Mouse (Mus musculus) erythroblast, embryonic 14.5 days (primary cell): ENCODE measurements around the gene Cadps2. TPM values are rescaled to one million over a fixed set of nuclear protein-coding genes. Genes with fewer than 3 reads are reported as not detected.

ENCODE experiments used
- H3K27me3 ChIP-seq: 2 replicates; pipeline ENCODE4 v1.6.1; 2012; ENCODE audit warnings: inconsistent platforms; ENCODE audit not compliant: control insufficient read depth
- H3K36me3 ChIP-seq: 2 replicates; pipeline ENCODE4 v1.6.1; 2012; ENCODE audit warnings: mild to moderate bottlenecking, inconsistent platforms; ENCODE audit not compliant: control insufficient read depth
- H3K4me1 ChIP-seq: 2 replicates; pipeline ENCODE4 v1.6.1; 2012; ENCODE audit warnings: inconsistent platforms; ENCODE audit not compliant: control insufficient read depth
- H3K4me3 ChIP-seq: replicated peaks from 2 replicates; pipeline ENCODE3; 2012; ENCODE audit warnings: moderate library complexity, mild to moderate bottlenecking, inconsistent platforms
- H3K9me3 ChIP-seq: 2 replicates; pipeline ENCODE4 v1.6.1; 2012; ENCODE audit warnings: low read length, inconsistent platforms, mixed read lengths; ENCODE audit not compliant: control insufficient read depth
- GATA1 ChIP-seq: IDR thresholded peaks from 2 replicates; pipeline ENCODE4 v1.6.1; 2012; ENCODE audit warnings: low read length, inconsistent platforms, mixed read lengths
- TAL1 ChIP-seq: IDR thresholded peaks from 3 replicates; pipeline ENCODE4 v1.6.1; 2012; ENCODE audit warnings: low read length, inconsistent platforms, mixed read lengths
- polyA plus RNA-seq: library from polyadenylated mRNA; stranded (reverse); fragments of >175 nt; gene quantifications from 2 replicates; pipeline ENCODE4 v1.2.3, GENCODE M21; 2012

The Cadps2 gene
- polyA plus RNA-seq, 1 experiment = not detected

- Histone ChIP-seq H3K9me3 (peaks cover 2% of the 10 kb centered on the region; the same call in 1 of the 2 replicates), H3K27me3 (no peaks in the 10 kb centered on the region), H3K36me3 (no peaks in the 10 kb centered on the region), H3K4me1 (no peaks in the 10 kb centered on the region), H3K4me3 (no peak overlapping the region)
- TF ChIP-seq GATA1 = no peak
- no peak for TF ChIP-seq TAL1
These were observed 544.5 kb downstream of the Cadps2 start for GRCm38 (mm10) chr6:23294685-23295084.

GRCm38 (mm10) chr6:23288752-23289151, 550.5 kb downstream of the Cadps2 start:
- Histone ChIP-seq H3K27me3 (no peaks in the 10 kb centered on the region), H3K4me1 (no peaks in the 10 kb centered on the region), H3K4me3 (no peak overlapping the region), H3K9me3 (peaks cover 2% of the 10 kb centered on the region; the same call in 1 of the 2 replicates), H3K36me3 (no peaks in the 10 kb centered on the region)
- TF ChIP-seq GATA1 = no peak
- TF ChIP-seq TAL1 = no peak

- H3K9me3 ChIP-seq = no peaks in the 10 kb centered on the region; the same call in 1 of the 2 replicates
- H3K4me1 ChIP-seq = no peaks in the 10 kb centered on the region
These were observed 557.8 kb downstream of the Cadps2 start for GRCm38 (mm10) chr6:23281514-23281820.

GRCm38 (mm10) chr6:23280811-23281513, 558.3 kb downstream of the Cadps2 start:
- Histone ChIP-seq H3K4me3 (no peak overlapping the region), H3K36me3 (no peaks in the 10 kb centered on the region), H3K27me3 (no peaks in the 10 kb centered on the region), H3K9me3 (no peaks in the 10 kb centered on the region; the same call in 1 of the 2 replicates), H3K4me1 (no peaks in the 10 kb centered on the region)
- TF ChIP-seq TAL1 (no peak), GATA1 (no peak)

More at GRCm38 (mm10) chr6:23281514-23281820, 557.8 kb downstream of the Cadps2 start:
- Histone ChIP-seq H3K4me3 (no peak overlapping the region), H3K27me3 (no peaks in the 10 kb centered on the region), H3K36me3 (no peaks in the 10 kb centered on the region)
- TF ChIP-seq TAL1 (no peak), GATA1 (no peak)

GRCm38 (mm10) chr6:23273483-23273882, 565.7 kb downstream of the Cadps2 start:
- peaks cover 6% of the 10 kb centered on the region; the same call in 1 of the 2 replicates for H3K27me3 ChIP-seq
- no peaks in the 10 kb centered on the region for H3K36me3 ChIP-seq
- TF ChIP-seq TAL1 (no peak), GATA1 (no peak)
- H3K4me3 ChIP-seq = no peak overlapping the region
- no peaks in the 10 kb centered on the region for H3K9me3 ChIP-seq
- no peaks in the 10 kb centered on the region for H3K4me1 ChIP-seq

- H3K9me3 ChIP-seq = no peaks in the 10 kb centered on the region
- peaks cover 6% of the 10 kb centered on the region; the same call in 1 of the 2 replicates for H3K27me3 ChIP-seq
- no peaks in the 10 kb centered on the region for H3K36me3 ChIP-seq
- H3K4me3 ChIP-seq = no peak overlapping the region
- H3K4me1 ChIP-seq = no peaks in the 10 kb centered on the region
- TF ChIP-seq TAL1 (no peak), GATA1 (no peak)
These were observed 566.2 kb downstream of the Cadps2 start for GRCm38 (mm10) chr6:23272979-23273378.

GRCm38 (mm10) chr6:23272542-23272941, 566.7 kb downstream of the Cadps2 start:
- no peaks in the 10 kb centered on the region for H3K4me1 ChIP-seq
- TF ChIP-seq GATA1 = no peak
- TF ChIP-seq TAL1 = no peak
- peaks cover 6% of the 10 kb centered on the region; the same call in 1 of the 2 replicates for H3K27me3 ChIP-seq
- H3K36me3 ChIP-seq = no peaks in the 10 kb centered on the region
- H3K4me3 ChIP-seq = no peak overlapping the region
- H3K9me3 ChIP-seq = no peaks in the 10 kb centered on the region

GRCm38 (mm10) chr6:23260738-23261050, 578.5 kb downstream of the Cadps2 start:
- no peaks in the 10 kb centered on the region for H3K4me1 ChIP-seq
- TF ChIP-seq TAL1 (no peak), GATA1 (no peak)
- H3K27me3 ChIP-seq = peaks cover 49% of the 10 kb centered on the region
- no peak overlapping the region for H3K4me3 ChIP-seq
- H3K9me3 ChIP-seq = no peaks in the 10 kb centered on the region
- H3K36me3 ChIP-seq = no peaks in the 10 kb centered on the region

GRCm38 (mm10) chr6:23260016-23260737, 579.0 kb downstream of the Cadps2 start:
- no peak for TF ChIP-seq GATA1
- TF ChIP-seq TAL1 = no peak
- Histone ChIP-seq H3K4me1 (no peaks in the 10 kb centered on the region), H3K36me3 (no peaks in the 10 kb centered on the region), H3K27me3 (peaks cover 54% of the 10 kb centered on the region), H3K4me3 (no peak overlapping the region), H3K9me3 (no peaks in the 10 kb centered on the region)
